Mouse (Mus musculus) midbrain, embryonic 16.5 days (tissue): ENCODE measurements around the gene Spata20. TPM values are rescaled to one million over a fixed set of nuclear protein-coding genes. Genes with fewer than 3 reads are reported as not detected.

Experiments used
- ATAC-seq: fragments of 200-750 bp; cut with Nextera tagmentation; 2 replicates; pipeline ENCODE4 v1.8.0; 2017; ENCODE audit warnings: moderate TSS enrichment
- H3K27ac ChIP-seq: fragments of 300-500 bp; sonication (generic); 2 replicates; pipeline ENCODE4 v1.5.1; 2014; ENCODE audit warnings: mild to moderate bottlenecking, low read length, mixed read lengths
- H3K27me3 ChIP-seq: fragments of 300-500 bp; sonication (generic); 2 replicates; pipeline ENCODE4 v1.6.1; 2014; ENCODE audit warnings: low read depth, low read length, mixed read lengths; ENCODE audit not compliant: control insufficient read depth, insufficient read depth
- H3K36me3 ChIP-seq: fragments of 300-500 bp; sonication (generic); 2 replicates; pipeline ENCODE4 v1.6.1; 2014; ENCODE audit warnings: mild to moderate bottlenecking, low read length, moderate library complexity, mixed read lengths; ENCODE audit not compliant: control insufficient read depth, insufficient read depth
- H3K4me1 ChIP-seq: fragments of 300-500 bp; sonication (generic); 2 replicates; pipeline ENCODE4 v1.6.1; 2014; ENCODE audit warnings: mild to moderate bottlenecking, low read length, mixed read lengths; ENCODE audit not compliant: control insufficient read depth, insufficient read depth
- H3K4me2 ChIP-seq: fragments of 300-500 bp; sonication (generic); 2 replicates; pipeline ENCODE4 v1.6.1; 2014; ENCODE audit warnings: mild to moderate bottlenecking, low read length, mixed read lengths
- H3K4me3 ChIP-seq: fragments of 300-500 bp; sonication (generic); 2 replicates; pipeline ENCODE4 v1.5.1; 2014; ENCODE audit warnings: low read depth, mild to moderate bottlenecking, low read length, moderate library complexity, mixed read lengths
- H3K9ac ChIP-seq: fragments of 300-500 bp; sonication (generic); 2 replicates; pipeline ENCODE4 v1.6.1; 2014; ENCODE audit warnings: low read depth, low read length, mixed read lengths
- H3K9me3 ChIP-seq: fragments of 300-500 bp; sonication (generic); replicated peaks from 2 replicates; pipeline ENCODE4 v1.6.1; 2014; ENCODE audit warnings: mild to moderate bottlenecking, low read length, mixed read lengths; ENCODE audit not compliant: control insufficient read depth, poor library complexity, severe bottlenecking
- WGBS: fragments of 180-500 bp; shearing (Covaris S2); extraction: QIAGEN DNeasy Blood & Tissue Kit; methylation state at CpG from one replicate; pipeline ENCODE4 v1.1.7; 2014; 5-methylcytosine and 5-hydroxymethylcytosine counted together
- polyA plus RNA-seq: library from polyadenylated mRNA; unstranded; fragments of >200 nt; fragmentation: Nextera tagmentation; extraction: Ambion mirVana; gene quantifications from 2 replicates; pipeline ENCODE4 v1.2.1, GENCODE M21; 2015

Gene Spata20
- polyA plus RNA-seq, 1 experiment from 2014 or later = 0.43 TPM

- H3K27ac ChIP-seq = no peak within 1 kb of the TSS
These were observed 13.7 kb upstream of the Spata20 start, which contains the start of gene Epn3 for GRCm38 (mm10) chr11:94499661-94500152. TSS of gene Epn3 (minus strand) at chr11:94499974.

GRCm38 (mm10) chr11:94499035-94499434 lies 13.1 kb upstream of the Spata20 start:
- H3K9ac ChIP-seq = no peak overlapping the region

More at GRCm38 (mm10) chr11:94499661-94500152, 13.7 kb upstream of the Spata20 start, which contains the start of gene Epn3:
- Histone ChIP-seq H3K36me3 (no peaks in the 10 kb centered on the region), H3K4me1 (peaks cover 17% of the 10 kb centered on the region), H3K4me2 (peak within 1 kb of the TSS; percentile 55), H3K4me3 (peak within 1 kb of the TSS; percentile 25), H3K27me3 (peaks cover 5% of the 10 kb centered on the region; the same call in 1 of the 2 replicates), H3K9ac (peak within 1 kb of the TSS; percentile 53), H3K9me3 (no peaks in the 10 kb centered on the region)
- ATAC-seq = peak; percentile 40; the same call in 1 of the 2 replicates
- under 1% methylated on average over 21 of the region's 26 CpGs for WGBS

GRCm38 (mm10) chr11:94498093-94498996 lies 12.4 kb upstream of the Spata20 start:
- H3K9ac ChIP-seq = no peak overlapping the region
- H3K27me3 ChIP-seq = peaks cover 5% of the 10 kb centered on the region; the same call in 1 of the 2 replicates
- WGBS = 22% methylated on average over 19 of the region's 19 CpGs
- H3K4me1 ChIP-seq = peaks cover 17% of the 10 kb centered on the region
- H3K36me3 ChIP-seq = no peaks in the 10 kb centered on the region
- no peaks in the 10 kb centered on the region for H3K9me3 ChIP-seq
- no peak overlapping the region for H3K4me3 ChIP-seq
- H3K27ac ChIP-seq = no peak overlapping the region
- no peak for ATAC-seq
- H3K4me2 ChIP-seq = peak overlapping the region; percentile 28

More at GRCm38 (mm10) chr11:94499035-94499434, 13.1 kb upstream of the Spata20 start:
- Histone ChIP-seq H3K27ac (no peak overlapping the region), H3K36me3 (no peaks in the 10 kb centered on the region), H3K4me2 (peak overlapping the region; percentile 28), H3K27me3 (peaks cover 5% of the 10 kb centered on the region; the same call in 1 of the 2 replicates), H3K4me3 (no peak overlapping the region), H3K4me1 (peaks cover 17% of the 10 kb centered on the region), H3K9me3 (no peaks in the 10 kb centered on the region)
- ATAC-seq = no peak
- 9% methylated on average over 2 of the region's 2 CpGs for WGBS

- Histone ChIP-seq H3K4me1 (peaks cover 24% of the 10 kb centered on the region), H3K4me2 (no peak overlapping the region), H3K4me3 (no peak overlapping the region), H3K27ac (no peak overlapping the region), H3K9me3 (no peaks in the 10 kb centered on the region), H3K9ac (no peak overlapping the region), H3K36me3 (no peaks in the 10 kb centered on the region), H3K27me3 (peaks cover 14% of the 10 kb centered on the region)
- WGBS = 68% methylated on average over 3 of the region's 3 CpGs
- ATAC-seq = no peak
These were observed 9.4 kb upstream of the Spata20 start for GRCm38 (mm10) chr11:94495415-94495814.

- H3K27me3 ChIP-seq = peaks cover 9% of the 10 kb centered on the region
- ATAC-seq = 0 out of 2 replicates have a peak, but pooled peaks have one; percentile 5
- peaks cover 7% of the 10 kb centered on the region; the same call in 1 of the 2 replicates for H3K4me1 ChIP-seq
- WGBS = 63% methylated on average over 7 of the region's 7 CpGs
- H3K4me2 ChIP-seq = peak overlapping the region; percentile 75
- H3K9me3 ChIP-seq = no peaks in the 10 kb centered on the region
- no peaks in the 10 kb centered on the region for H3K36me3 ChIP-seq
- peak overlapping the region; percentile 82; the same call in 1 of the 2 replicates for H3K9ac ChIP-seq
- no peak overlapping the region for H3K27ac ChIP-seq
- peak overlapping the region; percentile 58 for H3K4me3 ChIP-seq
These were observed 5.7 kb upstream of the Spata20 start for GRCm38 (mm10) chr11:94491749-94492099.

GRCm38 (mm10) chr11:94491035-94491748 lies 5.2 kb upstream of the Spata20 start:
- peak overlapping the region; percentile 75 for H3K4me2 ChIP-seq
- H3K4me1 ChIP-seq = peaks cover 7% of the 10 kb centered on the region; the same call in 1 of the 2 replicates
- no peaks in the 10 kb centered on the region for H3K36me3 ChIP-seq
- no peaks in the 10 kb centered on the region for H3K9me3 ChIP-seq
- peak overlapping the region; percentile 58 for H3K4me3 ChIP-seq
- no peak overlapping the region; the same call in 1 of the 2 replicates for H3K27ac ChIP-seq
- H3K27me3 ChIP-seq = peaks cover 9% of the 10 kb centered on the region
- H3K9ac ChIP-seq = peak overlapping the region; percentile 82
- 5% methylated on average over 50 of the region's 55 CpGs for WGBS
- peak; percentile 86 for ATAC-seq

GRCm38 (mm10) chr11:94489745-94490144 lies 3.8 kb upstream of the Spata20 start:
- Histone ChIP-seq H3K27ac (no peak overlapping the region), H3K36me3 (no peaks in the 10 kb centered on the region), H3K9ac (no peak overlapping the region), H3K4me2 (no peak overlapping the region), H3K27me3 (peaks cover 9% of the 10 kb centered on the region), H3K4me1 (peaks cover 7% of the 10 kb centered on the region; the same call in 1 of the 2 replicates), H3K4me3 (no peak overlapping the region), H3K9me3 (no peaks in the 10 kb centered on the region)
- 20% methylated on average over 4 of the region's 4 CpGs for WGBS
- no peak for ATAC-seq

GRCm38 (mm10) chr11:94488767-94489533 lies 3.0 kb upstream of the Spata20 start:
- 89% methylated on average over 11 of the region's 11 CpGs for WGBS
- H3K36me3 ChIP-seq = no peaks in the 10 kb centered on the region
- H3K9ac ChIP-seq = no peak overlapping the region
- H3K4me1 ChIP-seq = peaks cover 7% of the 10 kb centered on the region; the same call in 1 of the 2 replicates
- H3K9me3 ChIP-seq = no peaks in the 10 kb centered on the region
- no peak for ATAC-seq
- peaks cover 9% of the 10 kb centered on the region for H3K27me3 ChIP-seq
- no peak overlapping the region for H3K4me3 ChIP-seq
- H3K27ac ChIP-seq = no peak overlapping the region
- no peak overlapping the region for H3K4me2 ChIP-seq
